Mouse (Mus musculus) adrenal gland, postnatal 10 days (tissue): ENCODE results near the gene Olfr297. TPM values are rescaled to one million over a fixed set of nuclear protein-coding genes. Genes with fewer than 3 reads are reported as not detected.

Experiments
- DNase-seq: peaks from one replicate; pipeline ENCODE4 v3.0.0; 2021; ENCODE audit warnings: mixed read lengths
- long read RNA-seq, 2 experiments: library from polyadenylated mRNA; stranded (forward); transcript quantifications; one replicate each; pipeline ENCODE4 v2.0.0; 2021
- total RNA-seq, 2 experiments: library from RNA; stranded (reverse); gene quantifications; 2 replicates each; pipeline ENCODE4 v1.2.3; 2021

Olfr297 gene
- total RNA-seq, result not detected
- long read RNA-seq, experiment 1, result 0 reads
- long read RNA-seq, experiment 2, result 0 reads

DNA sequence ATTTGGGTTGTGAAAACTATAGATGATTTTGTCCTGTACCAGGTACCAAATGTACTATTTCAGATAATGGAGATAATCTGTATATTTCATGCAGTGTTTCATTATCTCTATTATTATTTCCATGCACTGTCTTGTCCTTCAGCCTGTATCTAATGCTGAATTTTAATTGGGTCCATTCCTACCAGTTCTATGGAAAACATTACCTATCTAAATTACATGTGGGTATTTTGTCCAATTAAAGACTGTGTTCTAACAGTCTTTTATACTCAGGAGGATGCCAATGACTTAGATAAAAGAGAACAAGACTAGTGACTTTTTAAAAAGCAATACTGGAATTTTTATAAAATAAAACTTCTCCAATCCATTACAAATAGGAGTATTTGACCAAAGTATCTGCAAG lies at the start of gene Olfr297:
Gene Olfr297, plus strand, starts transcription at position 301 of the 400 bp plus-strand sequence.
- no peak for DNase-seq

DNA sequence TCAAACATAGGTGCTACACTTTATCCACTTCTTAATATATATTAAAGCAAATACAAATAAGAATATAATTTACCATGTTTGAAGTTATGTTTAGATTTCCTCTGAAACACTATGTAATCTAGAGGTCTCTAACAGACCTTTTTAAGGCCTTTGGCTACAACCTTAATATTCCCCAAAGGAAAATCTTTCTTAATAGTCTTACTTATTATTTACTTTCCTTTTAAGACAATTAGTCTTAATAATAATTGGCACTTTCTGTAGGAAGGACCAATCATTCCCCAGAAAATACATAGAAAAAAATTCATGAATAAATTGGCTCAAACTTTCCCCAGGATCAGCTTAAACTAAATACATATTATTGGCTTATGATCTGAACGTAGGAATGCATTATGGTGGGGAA lies 27.4 kb upstream of the Olfr297 start, which contains the start of gene Olfr298:
Gene Olfr298, minus strand, starts transcription at position 101 of the 400 bp plus-strand sequence.
- DNase-seq, result no peak

Other genes starting within 250 kb of the Olfr297 start
- gene Olfr310, start 242.8 kb upstream of the Olfr297 start, total RNA-seq, result not detected
- not detected for gene Olfr309, start 206.3 kb upstream of the Olfr297 start, total RNA-seq
- not detected for gene Olfr308, start 194.3 kb upstream of the Olfr297 start, total RNA-seq
- not detected for gene Olfr307, start 182.4 kb upstream of the Olfr297 start, total RNA-seq
- gene Olfr305, start 153.0 kb upstream of the Olfr297 start, total RNA-seq, result not detected
- gene Olfr304, start 133.3 kb upstream of the Olfr297 start, total RNA-seq, result not detected
- not detected for gene Olfr303, start 122.2 kb upstream of the Olfr297 start, total RNA-seq
- not detected for gene Olfr301, start 116.1 kb upstream of the Olfr297 start, total RNA-seq
- not detected for gene Olfr299, start 60.0 kb upstream of the Olfr297 start, total RNA-seq
- gene Olfr298, start 27.5 kb upstream of the Olfr297 start, total RNA-seq, result not detected
- gene Olfr295, start 63.9 kb downstream of the Olfr297 start, total RNA-seq, result not detected
- gene Olfr294, start 96.7 kb downstream of the Olfr297 start, total RNA-seq, result not detected
- gene Olfr293, start 129.1 kb downstream of the Olfr297 start, total RNA-seq, result not detected
- gene Olfr292, start 168.4 kb downstream of the Olfr297 start, total RNA-seq, result not detected